Mouse (Mus musculus) limb, embryonic 14.5 days (tissue): ENCODE measurements around the gene Pign. TPM values are rescaled to one million over a fixed set of nuclear protein-coding genes. Genes with fewer than 3 reads are reported as not detected.

Experiments used
- ATAC-seq: fragments of 200-750 bp; cut with Nextera tagmentation; 2 replicates; pipeline ENCODE4 v1.8.0; 2017; ENCODE audit warnings: low read depth, moderate number of reproducible peaks, moderate TSS enrichment; ENCODE audit not compliant: low FRiP score
- DNase-seq: peaks from one replicate; pipeline ENCODE4 v3.0.0-alpha.2; 2015; ENCODE audit warnings: low spot score
- H3K27ac ChIP-seq: fragments of 300-500 bp; sonication (generic); replicated peaks from 2 replicates; pipeline ENCODE4 v1.5.1; 2014; ENCODE audit warnings: low read depth, mild to moderate bottlenecking, low read length, moderate library complexity, mixed read lengths
- H3K27me3 ChIP-seq: fragments of 300-500 bp; sonication (generic); 2 replicates; pipeline ENCODE4 v1.6.1; 2014; ENCODE audit warnings: low read length, mixed read lengths; ENCODE audit not compliant: control insufficient read depth, insufficient read depth
- H3K36me3 ChIP-seq: fragments of 300-500 bp; sonication (generic); 2 replicates; pipeline ENCODE4 v1.6.1; 2014; ENCODE audit warnings: mild to moderate bottlenecking, low read length, moderate library complexity, mixed read lengths; ENCODE audit not compliant: control insufficient read depth, insufficient read depth
- H3K4me1 ChIP-seq: fragments of 300-500 bp; sonication (generic); 2 replicates; pipeline ENCODE4 v1.6.1; 2014; ENCODE audit warnings: antibody characterized with exemption, low read length, mixed read lengths; ENCODE audit not compliant: control insufficient read depth, insufficient read depth
- H3K4me2 ChIP-seq: fragments of 300-500 bp; sonication (generic); replicated peaks from 2 replicates; pipeline ENCODE4 v1.6.1; 2014; ENCODE audit warnings: low read depth, mild to moderate bottlenecking, low read length, moderate library complexity; ENCODE audit not compliant: severe bottlenecking
- H3K4me3 ChIP-seq: fragments of 300-500 bp; sonication (generic); replicated peaks from 2 replicates; pipeline ENCODE4 v1.5.1; 2014; ENCODE audit warnings: low read length
- H3K9ac ChIP-seq: fragments of 300-500 bp; sonication (generic); 2 replicates; pipeline ENCODE4 v1.6.1; 2014; ENCODE audit warnings: mild to moderate bottlenecking, low read depth, low read length, moderate library complexity; ENCODE audit not compliant: severe bottlenecking
- H3K9me3 ChIP-seq: fragments of 300-500 bp; sonication (generic); 2 replicates; pipeline ENCODE4 v1.6.1; 2016; ENCODE audit warnings: low read length; ENCODE audit not compliant: control insufficient read depth
- POLR2A ChIP-seq: fragments of 200-500 bp; IDR thresholded peaks from 2 replicates; pipeline ENCODE4 v1.8.0; 2012; ENCODE audit warnings: inconsistent platforms, mild to moderate bottlenecking, moderate library complexity, borderline replicate concordance; ENCODE audit not compliant: insufficient read depth, insufficient read length; ENCODE audit errors: extremely low read depth
- WGBS: fragments of 180-500 bp; shearing (Covaris S2); extraction: QIAGEN DNeasy Blood & Tissue Kit; methylation state at CpG from one replicate; pipeline ENCODE4 v1.1.7; 2014; 5-methylcytosine and 5-hydroxymethylcytosine counted together
- polyA plus RNA-seq, 2 experiments: library from polyadenylated mRNA; depleted of rRNA in 1 of 2; stranded (reverse) in 1 of 2; unstranded in 1 of 2; fragments of >200 nt; fragmentation: Nextera tagmentation in 1 of 2; extraction: Ambion mirVana in 1 of 2; gene quantifications; 2 replicates each; pipeline versions ENCODE4 v1.2.1 to v1.2.3; 2012 to 2014

Gene Pign
- polyA plus RNA-seq, 2 experiments = 14.5 to 31.0 TPM

GRCm38 (mm10) chr1:105589673-105590072, 73.8 kb downstream of the Pign start:
- H3K27ac ChIP-seq = no peak overlapping the region

GRCm38 (mm10) chr1:105588697-105589096, 74.8 kb downstream of the Pign start:
- H3K4me1 ChIP-seq = no peaks in the 10 kb centered on the region
- no peak for ATAC-seq
- no peak overlapping the region for H3K27ac ChIP-seq
- no peak overlapping the region for H3K9ac ChIP-seq
- DNase-seq = no peak
- TF ChIP-seq POLR2A = no peak
- peaks cover 13% of the 10 kb centered on the region for H3K36me3 ChIP-seq
- H3K27me3 ChIP-seq = no peaks in the 10 kb centered on the region
- H3K4me3 ChIP-seq = no peak overlapping the region
- H3K9me3 ChIP-seq = no peaks in the 10 kb centered on the region
- H3K4me2 ChIP-seq = no peak overlapping the region
- 86% methylated on average over 5 of the region's 5 CpGs for WGBS

More at GRCm38 (mm10) chr1:105589673-105590072, 73.8 kb downstream of the Pign start:
- ATAC-seq = no peak
- DNase-seq = no peak
- no peak overlapping the region for H3K4me2 ChIP-seq
- H3K9me3 ChIP-seq = no peaks in the 10 kb centered on the region
- no peak for TF ChIP-seq POLR2A
- 34% methylated on average over 2 of the region's 2 CpGs for WGBS
- H3K4me1 ChIP-seq = no peaks in the 10 kb centered on the region
- H3K36me3 ChIP-seq = peaks cover 10% of the 10 kb centered on the region
- H3K27me3 ChIP-seq = no peaks in the 10 kb centered on the region
- no peak overlapping the region for H3K9ac ChIP-seq
- no peak overlapping the region for H3K4me3 ChIP-seq

GRCm38 (mm10) chr1:105582800-105583199, 80.7 kb downstream of the Pign start:
- 62% methylated on average over 1 of the region's 1 CpGs for WGBS
- TF ChIP-seq POLR2A = no peak
- no peaks in the 10 kb centered on the region for H3K27me3 ChIP-seq
- H3K9ac ChIP-seq = no peak overlapping the region
- no peaks in the 10 kb centered on the region for H3K9me3 ChIP-seq
- no peak overlapping the region for H3K27ac ChIP-seq
- ATAC-seq = no peak
- H3K4me1 ChIP-seq = no peaks in the 10 kb centered on the region
- H3K36me3 ChIP-seq = peaks cover 27% of the 10 kb centered on the region
- DNase-seq = no peak
- no peak overlapping the region for H3K4me2 ChIP-seq
- no peak overlapping the region for H3K4me3 ChIP-seq

GRCm38 (mm10) chr1:105580909-105581308, 82.6 kb downstream of the Pign start:
- no peak for TF ChIP-seq POLR2A

GRCm38 (mm10) chr1:105566051-105566450, 97.4 kb downstream of the Pign start:
- H3K27ac ChIP-seq = no peak overlapping the region
- no peaks in the 10 kb centered on the region for H3K4me1 ChIP-seq
- no peaks in the 10 kb centered on the region for H3K27me3 ChIP-seq
- 86% methylated on average over 3 of the region's 3 CpGs for WGBS
- TF ChIP-seq POLR2A = no peak
- no peak for ATAC-seq
- no peak for DNase-seq
- no peak overlapping the region for H3K4me3 ChIP-seq
- peaks cover 15% of the 10 kb centered on the region for H3K36me3 ChIP-seq
- no peak overlapping the region for H3K9ac ChIP-seq
- no peaks in the 10 kb centered on the region for H3K9me3 ChIP-seq
- no peak overlapping the region for H3K4me2 ChIP-seq

More at GRCm38 (mm10) chr1:105580909-105581308, 82.6 kb downstream of the Pign start:
- 93% methylated on average over 2 of the region's 2 CpGs for WGBS
- H3K9ac ChIP-seq = no peak overlapping the region
- no peak overlapping the region for H3K4me2 ChIP-seq
- H3K9me3 ChIP-seq = no peaks in the 10 kb centered on the region
- no peak overlapping the region for H3K27ac ChIP-seq
- H3K36me3 ChIP-seq = peaks cover 25% of the 10 kb centered on the region; the same call in 1 of the 2 replicates
- no peaks in the 10 kb centered on the region for H3K27me3 ChIP-seq
- no peak for ATAC-seq
- no peaks in the 10 kb centered on the region for H3K4me1 ChIP-seq
- H3K4me3 ChIP-seq = no peak overlapping the region
- DNase-seq = no peak

GRCm38 (mm10) chr1:105564289-105564688, 99.2 kb downstream of the Pign start:
- H3K36me3 ChIP-seq = peaks cover 15% of the 10 kb centered on the region
- H3K4me2 ChIP-seq = no peak overlapping the region
- ATAC-seq = no peak
- no peak overlapping the region for H3K9ac ChIP-seq
- 95% methylated on average over 1 of the region's 1 CpGs for WGBS
- H3K9me3 ChIP-seq = no peaks in the 10 kb centered on the region
- H3K4me1 ChIP-seq = peaks cover 3% of the 10 kb centered on the region; the same call in 1 of the 2 replicates
- H3K27me3 ChIP-seq = no peaks in the 10 kb centered on the region
- no peak for DNase-seq
- no peak overlapping the region for H3K4me3 ChIP-seq
- no peak overlapping the region for H3K27ac ChIP-seq
- no peak for TF ChIP-seq POLR2A
